Mouse (Mus musculus): ENCODE results near the gene Cers6. TPM values are rescaled to one million over a fixed set of nuclear protein-coding genes. Genes with fewer than 3 reads are reported as not detected.

Cers6 gene
- polyA plus RNA-seq, 1 experiment from 2014 or later, result 80.1 TPM

DNA sequence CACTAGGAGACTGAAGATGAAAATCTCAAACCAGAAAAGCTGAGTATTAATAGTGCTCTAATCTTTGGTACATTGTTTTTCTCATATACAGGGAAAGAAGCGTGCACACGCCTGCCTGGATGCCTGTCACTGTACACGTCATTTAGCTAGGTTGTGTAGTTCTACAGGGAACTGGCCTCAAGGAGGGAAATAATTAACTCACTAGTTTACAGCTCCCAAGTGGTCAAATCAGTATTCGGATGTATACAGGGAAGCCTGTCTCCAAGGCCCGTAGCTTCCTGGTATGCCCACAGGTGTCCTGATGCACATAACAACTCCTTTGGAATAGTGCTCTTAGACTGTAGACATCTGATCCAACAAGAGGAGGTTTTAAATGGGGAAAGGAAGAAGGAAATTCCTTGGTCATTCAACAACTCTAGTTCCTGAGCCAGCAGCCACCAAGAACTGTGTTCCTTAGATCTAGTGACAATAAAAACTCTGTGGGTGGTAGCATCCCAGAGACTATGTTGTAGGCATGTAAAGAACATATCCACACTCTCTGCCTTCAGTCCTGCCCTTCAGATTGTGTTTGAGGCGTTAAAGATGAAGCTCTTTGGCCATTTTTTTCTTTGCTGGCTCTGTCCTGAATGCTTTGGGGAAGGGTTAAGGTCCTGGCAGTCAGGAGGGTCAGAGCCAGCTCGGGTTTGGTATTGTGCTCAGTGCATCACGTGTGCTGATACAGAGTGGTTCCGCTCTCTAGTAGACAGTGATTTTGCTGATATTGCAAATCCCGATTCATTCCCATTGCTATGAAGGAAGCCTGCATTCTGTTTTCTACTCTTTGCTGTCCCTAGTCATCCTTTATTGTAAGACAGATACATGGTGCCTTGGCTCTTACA lies 65.9 kb downstream of the Cers6 start:
- no peak for DNase-seq (ENCODE audit: low spot score)
- H3K4me2 ChIP-seq (replicated peaks), result no peak overlapping the region
- 72% methylated on average over 10 of the region's 10 CpGs for WGBS
- no peaks in the 10 kb centered on the region for H3K27me3 ChIP-seq (ENCODE audit: control insufficient read depth, insufficient read depth, low read length)
- H3K36me3 ChIP-seq (replicated peaks; ENCODE audit: control insufficient read depth, insufficient read depth), result no peaks in the 10 kb centered on the region
- H3K9ac ChIP-seq, result no peak overlapping the region
- 0 out of 2 replicates have a peak, but pooled peaks cover 10% of the 10 kb centered on the region for H3K4me1 ChIP-seq (replicated peaks; ENCODE audit: control insufficient read depth, insufficient read depth, low read length)
- no peak overlapping the region for H3K4me3 ChIP-seq (replicated peaks; ENCODE audit: low read length)
- no peak overlapping the region for H3K27ac ChIP-seq
- ATAC-seq (ENCODE audit: low FRiP score), result no peak
- no peaks in the 10 kb centered on the region for H3K9me3 ChIP-seq (ENCODE audit: control insufficient read depth, low read length)

DNA sequence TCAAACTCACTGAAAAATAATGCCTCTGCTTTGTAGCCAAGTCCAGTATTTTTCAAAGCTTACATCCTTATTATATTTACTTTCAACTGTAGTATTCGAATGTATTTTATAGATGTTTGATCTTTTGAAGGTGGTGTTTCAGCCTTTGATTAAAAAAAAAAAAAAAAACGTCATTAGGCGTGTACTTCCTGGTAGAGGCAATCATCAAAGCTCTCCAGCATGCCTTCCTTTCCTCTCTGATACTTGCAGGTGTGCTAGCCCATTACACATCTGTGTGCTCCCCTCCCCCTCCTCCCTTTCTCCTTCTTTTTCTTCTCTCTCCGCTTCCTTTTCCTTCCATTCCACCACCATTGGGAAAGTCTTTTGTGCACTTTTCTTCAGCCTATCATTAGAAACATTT lies 71.0 kb downstream of the Cers6 start:
- H3K27ac ChIP-seq, result 0 out of 2 replicates have a peak overlapping the region, but pooled peaks have one; percentile 21
- peaks cover 1% of the 10 kb centered on the region; the same call in 1 of the 2 replicates for H3K36me3 ChIP-seq (replicated peaks; ENCODE audit: control insufficient read depth, insufficient read depth)
- DNase-seq (ENCODE audit: low spot score), result no peak
- no peak overlapping the region for H3K4me2 ChIP-seq (replicated peaks)
- H3K4me1 ChIP-seq (replicated peaks; ENCODE audit: control insufficient read depth, insufficient read depth, low read length), result no peaks in the 10 kb centered on the region; the same call in 1 of the 2 replicates
- no peak overlapping the region for H3K9ac ChIP-seq
- 75% methylated on average over 4 of the region's 4 CpGs for WGBS
- ATAC-seq (ENCODE audit: low FRiP score), result no peak
- H3K27me3 ChIP-seq (ENCODE audit: control insufficient read depth, insufficient read depth, low read length), result no peaks in the 10 kb centered on the region
- H3K4me3 ChIP-seq (replicated peaks; ENCODE audit: low read length), result no peak overlapping the region
- no peaks in the 10 kb centered on the region for H3K9me3 ChIP-seq (ENCODE audit: control insufficient read depth, low read length)

DNA sequence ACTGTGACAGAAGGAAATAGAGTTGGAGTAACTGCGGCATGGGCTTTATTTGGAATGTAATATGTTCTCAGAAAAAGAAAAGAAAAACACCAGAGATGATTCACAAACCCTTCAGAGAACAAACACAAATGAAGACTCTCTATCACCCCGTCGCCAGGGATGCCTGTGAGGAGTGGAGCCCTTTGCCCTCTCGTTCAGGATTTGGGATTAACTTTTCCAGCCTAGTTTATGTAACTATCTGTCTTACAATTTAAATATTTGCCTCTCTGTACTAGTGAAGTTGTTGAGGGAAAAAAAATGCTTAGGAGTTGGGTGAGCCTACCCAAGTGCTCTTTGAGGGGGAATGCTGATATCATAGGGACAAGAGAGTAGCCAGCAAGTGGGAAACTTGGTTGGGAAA lies 71.4 kb downstream of the Cers6 start:
- H3K27me3 ChIP-seq (ENCODE audit: control insufficient read depth, insufficient read depth, low read length), result no peaks in the 10 kb centered on the region
- no peak overlapping the region for H3K4me3 ChIP-seq (replicated peaks; ENCODE audit: low read length)
- 68% methylated on average over 4 of the region's 4 CpGs for WGBS
- H3K4me2 ChIP-seq (replicated peaks), result no peak overlapping the region
- DNase-seq (ENCODE audit: low spot score) (no peak), ATAC-seq (ENCODE audit: low FRiP score) (no peak)
- H3K4me1 ChIP-seq (replicated peaks; ENCODE audit: control insufficient read depth, insufficient read depth, low read length), result no peaks in the 10 kb centered on the region; the same call in 1 of the 2 replicates
- H3K9me3 ChIP-seq (ENCODE audit: control insufficient read depth, low read length), result no peaks in the 10 kb centered on the region
- 0 out of 2 replicates have a peak overlapping the region, but pooled peaks have one; percentile 21 for H3K27ac ChIP-seq
- H3K36me3 ChIP-seq (replicated peaks; ENCODE audit: control insufficient read depth, insufficient read depth), result peaks cover 5% of the 10 kb centered on the region; the same call in 1 of the 2 replicates
- no peak overlapping the region for H3K9ac ChIP-seq

- H3K4me2 ChIP-seq (replicated peaks), result no peak overlapping the region
- H3K4me1 ChIP-seq (replicated peaks; ENCODE audit: control insufficient read depth, insufficient read depth, low read length), result no peaks in the 10 kb centered on the region; the same call in 1 of the 2 replicates
- H3K27ac ChIP-seq, result no peak overlapping the region
- H3K27me3 ChIP-seq (ENCODE audit: control insufficient read depth, insufficient read depth, low read length), result no peaks in the 10 kb centered on the region
- no peak overlapping the region for H3K9ac ChIP-seq
- no peak overlapping the region for H3K4me3 ChIP-seq (replicated peaks; ENCODE audit: low read length)
- DNase-seq (ENCODE audit: low spot score) (no peak), ATAC-seq (ENCODE audit: low FRiP score) (no peak)
- WGBS, result 86% methylated on average over 6 of the region's 6 CpGs
- no peaks in the 10 kb centered on the region for H3K9me3 ChIP-seq (ENCODE audit: control insufficient read depth, low read length)
- H3K36me3 ChIP-seq (replicated peaks; ENCODE audit: control insufficient read depth, insufficient read depth), result peaks cover 6% of the 10 kb centered on the region; the same call in 1 of the 2 replicates
Observed at GRCm38 (mm10) chr2:68934651-68935050, 73.4 kb downstream of the Cers6 start.

DNA sequence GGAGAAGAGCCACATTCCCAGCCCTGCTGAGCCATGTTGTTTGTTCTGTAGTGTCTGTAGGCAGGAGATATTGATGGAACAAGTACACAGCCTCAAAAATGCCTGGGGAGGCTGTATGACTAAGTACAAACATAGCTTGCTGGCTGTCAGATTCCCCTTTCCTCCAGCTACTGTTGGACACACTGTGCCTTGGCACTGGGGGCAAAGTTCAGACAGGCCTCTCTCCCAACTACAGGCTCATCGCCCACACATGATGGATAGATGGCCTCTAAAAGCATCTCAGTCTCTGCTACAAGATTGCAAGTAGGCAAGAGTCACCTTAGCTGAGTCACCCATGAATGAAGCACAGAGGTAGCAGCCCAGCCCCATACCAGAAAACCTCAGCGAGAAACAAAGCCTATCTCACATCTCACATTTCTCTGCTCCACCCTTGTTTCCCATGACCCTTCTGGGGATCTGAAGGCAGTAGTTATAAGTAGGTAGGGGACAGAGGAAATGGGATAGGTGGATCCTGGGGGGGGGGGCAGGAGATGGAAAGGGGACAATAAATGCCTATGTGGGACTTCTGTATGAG lies 74.6 kb downstream of the Cers6 start:
- Histone ChIP-seq H3K4me2 (replicated peaks) (no peak overlapping the region), H3K4me1 (replicated peaks; ENCODE audit: control insufficient read depth, insufficient read depth, low read length) (no peaks in the 10 kb centered on the region; the same call in 1 of the 2 replicates), H3K4me3 (replicated peaks; ENCODE audit: low read length) (no peak overlapping the region), H3K9ac (no peak overlapping the region), H3K9me3 (ENCODE audit: control insufficient read depth, low read length) (no peaks in the 10 kb centered on the region), H3K27me3 (ENCODE audit: control insufficient read depth, insufficient read depth, low read length) (no peaks in the 10 kb centered on the region), H3K36me3 (replicated peaks; ENCODE audit: control insufficient read depth, insufficient read depth) (peaks cover 6% of the 10 kb centered on the region; the same call in 1 of the 2 replicates), H3K27ac (no peak overlapping the region)
- ATAC-seq (ENCODE audit: low FRiP score) (no peak), DNase-seq (ENCODE audit: low spot score) (no peak)
- WGBS, result 96% methylated on average over 2 of the region's 2 CpGs

GRCm38 (mm10) chr2:68936773-68937172 lies 75.5 kb downstream of the Cers6 start:
- WGBS, result 91% methylated on average over 4 of the region's 4 CpGs
- DNase-seq (ENCODE audit: low spot score) (no peak), ATAC-seq (ENCODE audit: low FRiP score) (no peak)
- H3K9ac ChIP-seq, result no peak overlapping the region
- H3K4me2 ChIP-seq (replicated peaks), result no peak overlapping the region
- H3K4me3 ChIP-seq (replicated peaks; ENCODE audit: low read length), result no peak overlapping the region
- H3K9me3 ChIP-seq (ENCODE audit: control insufficient read depth, low read length), result no peaks in the 10 kb centered on the region
- no peaks in the 10 kb centered on the region; the same call in 1 of the 2 replicates for H3K4me1 ChIP-seq (replicated peaks; ENCODE audit: control insufficient read depth, insufficient read depth, low read length)
- H3K27ac ChIP-seq, result no peak overlapping the region
- H3K36me3 ChIP-seq (replicated peaks; ENCODE audit: control insufficient read depth, insufficient read depth), result peaks cover 6% of the 10 kb centered on the region; the same call in 1 of the 2 replicates
- H3K27me3 ChIP-seq (ENCODE audit: control insufficient read depth, insufficient read depth, low read length), result no peaks in the 10 kb centered on the region

DNA sequence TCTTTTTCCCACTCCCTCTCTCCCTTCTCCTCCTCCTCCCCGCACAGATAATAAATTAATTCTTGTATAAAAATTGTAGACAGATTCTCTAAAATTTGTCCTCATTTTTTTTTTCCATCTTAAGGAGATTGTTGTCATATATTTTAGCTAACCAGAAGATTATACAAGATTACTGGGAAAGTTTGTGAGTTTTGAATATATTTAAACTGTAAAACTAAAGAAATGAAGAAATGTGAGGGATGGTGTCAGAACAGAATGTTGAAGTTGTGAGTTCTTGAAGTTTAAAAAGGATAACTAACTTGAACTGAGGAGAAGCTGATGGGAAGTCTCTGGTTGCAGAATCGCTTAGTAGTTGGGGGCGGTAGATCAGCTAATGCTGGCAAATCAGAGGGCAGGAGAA lies 76.6 kb downstream of the Cers6 start:
- Histone ChIP-seq H3K9me3 (ENCODE audit: control insufficient read depth, low read length) (no peaks in the 10 kb centered on the region), H3K4me2 (replicated peaks) (no peak overlapping the region), H3K9ac (no peak overlapping the region), H3K36me3 (replicated peaks; ENCODE audit: control insufficient read depth, insufficient read depth) (peaks cover 6% of the 10 kb centered on the region; the same call in 1 of the 2 replicates), H3K4me3 (replicated peaks; ENCODE audit: low read length) (no peak overlapping the region), H3K27me3 (ENCODE audit: control insufficient read depth, insufficient read depth, low read length) (no peaks in the 10 kb centered on the region), H3K4me1 (replicated peaks; ENCODE audit: control insufficient read depth, insufficient read depth, low read length) (no peaks in the 10 kb centered on the region; the same call in 1 of the 2 replicates), H3K27ac (no peak overlapping the region)
- no peak for ATAC-seq (ENCODE audit: low FRiP score)
- WGBS, result 97% methylated on average over 3 of the region's 3 CpGs
- no peak for DNase-seq (ENCODE audit: low spot score)

DNA sequence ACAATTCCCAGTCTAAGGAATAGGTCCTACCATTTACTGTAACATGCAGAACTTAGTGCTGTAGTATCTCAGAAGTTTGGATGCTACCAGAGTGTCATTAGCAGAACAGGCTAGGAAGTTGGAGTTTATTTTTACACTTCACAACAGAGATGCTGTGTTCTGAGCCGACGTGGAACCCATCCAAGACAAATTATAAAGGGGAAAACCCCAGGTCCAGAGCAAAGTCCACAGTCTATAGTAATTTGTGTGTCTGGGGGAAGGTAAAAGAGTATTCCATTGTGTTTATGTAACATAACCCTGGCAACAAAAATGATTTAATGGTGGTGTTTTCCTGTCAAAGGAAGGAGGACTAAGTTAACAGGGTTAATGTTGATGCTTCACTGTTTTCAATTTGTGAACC lies 83.7 kb downstream of the Cers6 start:
- Histone ChIP-seq H3K27ac (no peak overlapping the region), H3K36me3 (replicated peaks; ENCODE audit: control insufficient read depth, insufficient read depth) (peaks cover 21% of the 10 kb centered on the region; the same call in 1 of the 2 replicates), H3K9me3 (ENCODE audit: control insufficient read depth, low read length) (no peaks in the 10 kb centered on the region), H3K4me2 (replicated peaks) (no peak overlapping the region), H3K27me3 (ENCODE audit: control insufficient read depth, insufficient read depth, low read length) (no peaks in the 10 kb centered on the region), H3K4me1 (replicated peaks; ENCODE audit: control insufficient read depth, insufficient read depth, low read length) (no peaks in the 10 kb centered on the region), H3K4me3 (replicated peaks; ENCODE audit: low read length) (no peak overlapping the region), H3K9ac (no peak overlapping the region)
- 77% methylated on average over 2 of the region's 2 CpGs for WGBS
- ATAC-seq (ENCODE audit: low FRiP score) (no peak), DNase-seq (ENCODE audit: low spot score) (no peak)

DNA sequence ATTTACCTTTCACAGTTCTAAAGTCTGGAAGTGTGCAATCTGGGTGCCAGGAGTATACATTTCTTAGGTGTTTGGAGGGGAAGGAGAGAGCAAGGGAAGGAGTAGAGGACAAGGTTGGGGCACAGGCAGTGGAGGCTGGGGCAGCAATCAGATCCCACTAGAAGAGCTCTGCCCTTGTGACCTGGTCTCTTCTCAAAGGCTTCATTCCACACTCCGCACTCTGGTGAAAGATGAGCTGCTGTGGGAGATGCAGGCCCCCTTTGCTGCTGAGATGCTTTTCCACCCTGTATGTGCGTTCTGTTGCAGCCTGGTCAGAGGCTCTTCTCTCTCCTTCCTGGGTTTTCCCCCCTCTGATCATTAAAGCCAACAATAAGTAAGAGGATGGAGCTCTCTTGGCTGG lies 84.7 kb downstream of the Cers6 start:
- Histone ChIP-seq H3K4me2 (replicated peaks) (no peak overlapping the region), H3K27me3 (ENCODE audit: control insufficient read depth, insufficient read depth, low read length) (no peaks in the 10 kb centered on the region), H3K27ac (no peak overlapping the region), H3K4me3 (replicated peaks; ENCODE audit: low read length) (no peak overlapping the region), H3K9ac (no peak overlapping the region), H3K36me3 (replicated peaks; ENCODE audit: control insufficient read depth, insufficient read depth) (peaks cover 22% of the 10 kb centered on the region; the same call in 1 of the 2 replicates), H3K4me1 (replicated peaks; ENCODE audit: control insufficient read depth, insufficient read depth, low read length) (no peaks in the 10 kb centered on the region), H3K9me3 (ENCODE audit: control insufficient read depth, low read length) (no peaks in the 10 kb centered on the region)
- no peak for DNase-seq (ENCODE audit: low spot score)
- no peak for ATAC-seq (ENCODE audit: low FRiP score)
- WGBS, result 77% methylated on average over 2 of the region's 2 CpGs

Measured in hindbrain, embryonic 14.5 days (tissue).